Mouse (Mus musculus): Measurements from ENCODE around the gene Trim7. TPM values are rescaled to one million over a fixed set of nuclear protein-coding genes. Genes with fewer than 3 reads are reported as not detected.

The Trim7 gene
- polyA plus RNA-seq, 1 experiment: 1.9 TPM

- no peaks in the 10 kb centered on the region for H3K79me3 ChIP-seq (ENCODE audit: low read depth)
- TF ChIP-seq MYOD1 (IDR thresholded peaks at IDR 0.05; ENCODE audit: control insufficient read depth, insufficient read length, low read depth) (no peak), USF1 (IDR thresholded peaks at IDR 0.05; ENCODE audit: low read depth) (no peak), CEBPB (IDR thresholded peaks at IDR 0.05; ENCODE audit: low read depth) (no peak), FOSL1 (IDR thresholded peaks at IDR 0.05; ENCODE audit: insufficient read depth, low read length, poor library complexity, severe bottlenecking) (no peak), MYOG (IDR thresholded peaks at IDR 0.05; ENCODE audit: control insufficient read depth, extremely low read depth, insufficient read length) (no peak)
- H3ac ChIP-seq (ENCODE audit: control insufficient read depth, insufficient read length, low read depth): no peak overlapping the region
- H3K36me3 ChIP-seq (ENCODE audit: control insufficient read depth, insufficient read depth): no peaks in the 10 kb centered on the region
- H3K4me3 ChIP-seq (ENCODE audit: insufficient read depth, poor library complexity, severe bottlenecking): peak overlapping the region; percentile 56
- no peaks in the 10 kb centered on the region for H3K27me3 ChIP-seq (ENCODE audit: control insufficient read depth, insufficient read depth, insufficient read length)
- no peaks in the 10 kb centered on the region for H3K79me2 ChIP-seq (ENCODE audit: control insufficient read depth, insufficient read depth)
Measured at GRCm38 (mm10) chr11:48838879-48839680, 13.1 kb downstream of the Trim7 start.

DNA sequence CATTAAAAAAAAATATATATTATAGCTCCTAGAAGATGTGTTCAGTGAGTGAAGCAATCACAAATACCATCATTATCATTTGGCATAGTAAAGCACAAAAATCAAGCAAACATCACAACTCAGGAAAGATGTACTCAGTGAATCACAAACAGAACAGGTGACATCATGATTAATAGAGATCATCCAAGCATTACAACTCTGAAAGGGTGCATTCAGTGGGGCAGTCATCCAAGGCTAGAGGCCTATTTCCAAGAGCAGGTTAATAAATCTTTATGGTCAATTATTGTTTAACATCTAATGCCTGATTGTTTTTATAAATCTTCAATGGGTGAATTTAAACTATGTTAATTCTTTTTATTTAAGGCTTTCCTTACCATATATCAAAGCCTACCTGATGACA lies 14.9 kb downstream of the Trim7 start:
- TF ChIP-seq CTCF (IDR thresholded peaks at IDR 0.05; ENCODE audit: control insufficient read depth, insufficient read depth, insufficient read length): no peak
- no peak for TF ChIP-seq MYOG (IDR thresholded peaks at IDR 0.05; ENCODE audit: control insufficient read depth, extremely low read depth, insufficient read length)
- TF ChIP-seq MAX (IDR thresholded peaks at IDR 0.05): no peak
- TF ChIP-seq MYOD1 (IDR thresholded peaks at IDR 0.05; ENCODE audit: control insufficient read depth, insufficient read length, low read depth): no peak
- TF ChIP-seq USF1 (IDR thresholded peaks at IDR 0.05; ENCODE audit: low read depth): no peak
- no peak for TF ChIP-seq CEBPB (IDR thresholded peaks at IDR 0.05; ENCODE audit: low read depth)
- no peak for TF ChIP-seq FOSL1 (IDR thresholded peaks at IDR 0.05; ENCODE audit: insufficient read depth, low read length, poor library complexity, severe bottlenecking)
- Histone ChIP-seq H3K4me3 (ENCODE audit: insufficient read depth, poor library complexity, severe bottlenecking) (no peak overlapping the region), H3K79me2 (ENCODE audit: control insufficient read depth, insufficient read depth) (no peaks in the 10 kb centered on the region), H3K27me3 (ENCODE audit: control insufficient read depth, insufficient read depth, insufficient read length) (no peaks in the 10 kb centered on the region), H3K36me3 (ENCODE audit: control insufficient read depth, insufficient read depth) (no peaks in the 10 kb centered on the region), H3ac (ENCODE audit: control insufficient read depth, insufficient read length, low read depth) (no peak overlapping the region), H3K79me3 (ENCODE audit: low read depth) (no peaks in the 10 kb centered on the region)

- no peak overlapping the region for H3K4me3 ChIP-seq (ENCODE audit: insufficient read depth, poor library complexity, severe bottlenecking)
- H3K27me3 ChIP-seq (ENCODE audit: control insufficient read depth, insufficient read depth, insufficient read length): no peaks in the 10 kb centered on the region
- no peaks in the 10 kb centered on the region for H3K79me2 ChIP-seq (ENCODE audit: control insufficient read depth, insufficient read depth)
- H3K36me3 ChIP-seq (ENCODE audit: control insufficient read depth, insufficient read depth): no peaks in the 10 kb centered on the region
- H3K79me3 ChIP-seq (ENCODE audit: low read depth): no peaks in the 10 kb centered on the region
- H3ac ChIP-seq (ENCODE audit: control insufficient read depth, insufficient read length, low read depth): no peak overlapping the region
- no peak for TF ChIP-seq USF1 (IDR thresholded peaks at IDR 0.05; ENCODE audit: low read depth)
- TF ChIP-seq MYOD1 (IDR thresholded peaks at IDR 0.05; ENCODE audit: control insufficient read depth, insufficient read length, low read depth): no peak
- no peak for TF ChIP-seq CEBPB (IDR thresholded peaks at IDR 0.05; ENCODE audit: low read depth)
- no peak for TF ChIP-seq MAX (IDR thresholded peaks at IDR 0.05)
- no peak for TF ChIP-seq FOSL1 (IDR thresholded peaks at IDR 0.05; ENCODE audit: insufficient read depth, low read length, poor library complexity, severe bottlenecking)
- TF ChIP-seq MYOG (IDR thresholded peaks at IDR 0.05; ENCODE audit: control insufficient read depth, extremely low read depth, insufficient read length): no peak
- TF ChIP-seq CTCF (IDR thresholded peaks at IDR 0.05; ENCODE audit: control insufficient read depth, insufficient read depth, insufficient read length): no peak
Measured at GRCm38 (mm10) chr11:48841213-48841612, 15.3 kb downstream of the Trim7 start.

- H3K36me3 ChIP-seq (ENCODE audit: control insufficient read depth, insufficient read depth): no peaks in the 10 kb centered on the region
- H3K27me3 ChIP-seq (ENCODE audit: control insufficient read depth, insufficient read depth, insufficient read length): no peaks in the 10 kb centered on the region
- no peak overlapping the region for H3K4me3 ChIP-seq (ENCODE audit: insufficient read depth, poor library complexity, severe bottlenecking)
- H3K79me2 ChIP-seq (ENCODE audit: control insufficient read depth, insufficient read depth): no peaks in the 10 kb centered on the region
- TF ChIP-seq MYOD1 (IDR thresholded peaks at IDR 0.05; ENCODE audit: control insufficient read depth, insufficient read length, low read depth) (no peak), CEBPB (IDR thresholded peaks at IDR 0.05; ENCODE audit: low read depth) (no peak), CTCF (IDR thresholded peaks at IDR 0.05; ENCODE audit: control insufficient read depth, insufficient read depth, insufficient read length) (no peak), MYOG (IDR thresholded peaks at IDR 0.05; ENCODE audit: control insufficient read depth, extremely low read depth, insufficient read length) (no peak), FOSL1 (IDR thresholded peaks at IDR 0.05; ENCODE audit: insufficient read depth, low read length, poor library complexity, severe bottlenecking) (no peak), MAX (IDR thresholded peaks at IDR 0.05) (no peak), USF1 (IDR thresholded peaks at IDR 0.05; ENCODE audit: low read depth) (no peak)
- H3K79me3 ChIP-seq (ENCODE audit: low read depth): no peaks in the 10 kb centered on the region
- H3ac ChIP-seq (ENCODE audit: control insufficient read depth, insufficient read length, low read depth): no peak overlapping the region
Measured at GRCm38 (mm10) chr11:48842378-48842792, 16.4 kb downstream of the Trim7 start.

GRCm38 (mm10) chr11:48843202-48843601 lies 17.3 kb downstream of the Trim7 start:
- no peaks in the 10 kb centered on the region for H3K36me3 ChIP-seq (ENCODE audit: control insufficient read depth, insufficient read depth)
- no peak overlapping the region for H3K4me3 ChIP-seq (ENCODE audit: insufficient read depth, poor library complexity, severe bottlenecking)
- no peaks in the 10 kb centered on the region for H3K79me2 ChIP-seq (ENCODE audit: control insufficient read depth, insufficient read depth)
- TF ChIP-seq MYOD1 (IDR thresholded peaks at IDR 0.05; ENCODE audit: control insufficient read depth, insufficient read length, low read depth): no peak
- no peak for TF ChIP-seq CTCF (IDR thresholded peaks at IDR 0.05; ENCODE audit: control insufficient read depth, insufficient read depth, insufficient read length)
- no peak for TF ChIP-seq CEBPB (IDR thresholded peaks at IDR 0.05; ENCODE audit: low read depth)
- TF ChIP-seq FOSL1 (IDR thresholded peaks at IDR 0.05; ENCODE audit: insufficient read depth, low read length, poor library complexity, severe bottlenecking): no peak
- TF ChIP-seq MAX (IDR thresholded peaks at IDR 0.05): no peak
- no peak for TF ChIP-seq MYOG (IDR thresholded peaks at IDR 0.05; ENCODE audit: control insufficient read depth, extremely low read depth, insufficient read length)
- no peak for TF ChIP-seq USF1 (IDR thresholded peaks at IDR 0.05; ENCODE audit: low read depth)
- H3K79me3 ChIP-seq (ENCODE audit: low read depth): no peaks in the 10 kb centered on the region
- no peaks in the 10 kb centered on the region for H3K27me3 ChIP-seq (ENCODE audit: control insufficient read depth, insufficient read depth, insufficient read length)
- no peak overlapping the region for H3ac ChIP-seq (ENCODE audit: control insufficient read depth, insufficient read length, low read depth)

Data from C2C12 (cell line).